Mouse (Mus musculus): ENCODE results near the gene Set. TPM values are rescaled to one million over a fixed set of nuclear protein-coding genes. Genes with fewer than 3 reads are reported as not detected.
"Not testable (repeated sequence)": the region's sequence is repeated elsewhere in the genome, so short reads cannot be mapped to it uniquely, and the experiment has no call there.

The Set gene
- total RNA-seq, 1 experiment from 2014 or later, result 1,764 TPM

- 0 out of 4 replicates have a peak, but pooled peaks of 1 of the 2 experiments have one; percentile 41 for ATAC-seq (replicated peaks in 1 of 2; ENCODE audit: insufficient read depth in 1 of 2, low FRiP score in 2 of 2, low TSS enrichment in 1 of 2, low read depth in 1 of 2, poor library complexity in 2 of 2, severe bottlenecking in 2 of 2)
These were observed 5.0 kb upstream of the Set start for GRCm38 (mm10) chr2:30051992-30052761.

- ATAC-seq (replicated peaks in 1 of 2; ENCODE audit: insufficient read depth in 1 of 2, low FRiP score in 2 of 2, low TSS enrichment in 1 of 2, low read depth in 1 of 2, poor library complexity in 2 of 2, severe bottlenecking in 2 of 2), result not testable (repeated sequence)
These were observed 1.9 kb upstream of the Set start for GRCm38 (mm10) chr2:30055310-30055709.

GRCm38 (mm10) chr2:30056736-30057135 lies 442 bp upstream of the Set start:
- ATAC-seq (replicated peaks in 1 of 2; ENCODE audit: insufficient read depth in 1 of 2, low FRiP score in 2 of 2, low TSS enrichment in 1 of 2, low read depth in 1 of 2, poor library complexity in 2 of 2, severe bottlenecking in 2 of 2), result no peak

- ATAC-seq (replicated peaks in 1 of 2; ENCODE audit: insufficient read depth in 1 of 2, low FRiP score in 2 of 2, low TSS enrichment in 1 of 2, low read depth in 1 of 2, poor library complexity in 2 of 2, severe bottlenecking in 2 of 2), result no peak
These were observed 1.2 kb downstream of the Set start for GRCm38 (mm10) chr2:30058418-30058817.

- peak in 1 of 2 experiments; percentile 36; a peak in 1 of 4 replicates for ATAC-seq (replicated peaks in 1 of 2; ENCODE audit: insufficient read depth in 1 of 2, low FRiP score in 2 of 2, low TSS enrichment in 1 of 2, low read depth in 1 of 2, poor library complexity in 2 of 2, severe bottlenecking in 2 of 2)
These were observed 4.3 kb downstream of the Set start for GRCm38 (mm10) chr2:30061215-30062166.

GRCm38 (mm10) chr2:30062249-30063093 lies 5.3 kb downstream of the Set start:
- peak; percentile 16 to 24; a peak in 3 of 4 replicates for ATAC-seq (replicated peaks in 1 of 2; ENCODE audit: insufficient read depth in 1 of 2, low FRiP score in 2 of 2, low TSS enrichment in 1 of 2, low read depth in 1 of 2, poor library complexity in 2 of 2, severe bottlenecking in 2 of 2)

- no peak for ATAC-seq (replicated peaks in 1 of 2; ENCODE audit: insufficient read depth in 1 of 2, low FRiP score in 2 of 2, low TSS enrichment in 1 of 2, low read depth in 1 of 2, poor library complexity in 2 of 2, severe bottlenecking in 2 of 2)
These were observed 6.1 kb downstream of the Set start for GRCm38 (mm10) chr2:30063235-30063634.

GRCm38 (mm10) chr2:30063791-30064190 lies 6.6 kb downstream of the Set start:
- ATAC-seq (replicated peaks in 1 of 2; ENCODE audit: insufficient read depth in 1 of 2, low FRiP score in 2 of 2, low TSS enrichment in 1 of 2, low read depth in 1 of 2, poor library complexity in 2 of 2, severe bottlenecking in 2 of 2), result no peak

GRCm38 (mm10) chr2:30064298-30064697 lies 7.1 kb downstream of the Set start:
- no peak for ATAC-seq (replicated peaks in 1 of 2; ENCODE audit: insufficient read depth in 1 of 2, low FRiP score in 2 of 2, low TSS enrichment in 1 of 2, low read depth in 1 of 2, poor library complexity in 2 of 2, severe bottlenecking in 2 of 2)

- ATAC-seq (replicated peaks in 1 of 2; ENCODE audit: insufficient read depth in 1 of 2, low FRiP score in 2 of 2, low TSS enrichment in 1 of 2, low read depth in 1 of 2, poor library complexity in 2 of 2, severe bottlenecking in 2 of 2), result peak; percentile 66 to 80
These were observed 9.1 kb downstream of the Set start for GRCm38 (mm10) chr2:30066046-30066901.

GRCm38 (mm10) chr2:30067031-30067888 lies 10.1 kb downstream of the Set start:
- no peak for ATAC-seq (replicated peaks in 1 of 2; ENCODE audit: insufficient read depth in 1 of 2, low FRiP score in 2 of 2, low TSS enrichment in 1 of 2, low read depth in 1 of 2, poor library complexity in 2 of 2, severe bottlenecking in 2 of 2)

GRCm38 (mm10) chr2:30067962-30068361 lies 10.8 kb downstream of the Set start:
- no peak for ATAC-seq (replicated peaks in 1 of 2; ENCODE audit: insufficient read depth in 1 of 2, low FRiP score in 2 of 2, low TSS enrichment in 1 of 2, low read depth in 1 of 2, poor library complexity in 2 of 2, severe bottlenecking in 2 of 2)

GRCm38 (mm10) chr2:30072875-30073274 lies 15.7 kb downstream of the Set start:
- ATAC-seq (replicated peaks in 1 of 2; ENCODE audit: insufficient read depth in 1 of 2, low FRiP score in 2 of 2, low TSS enrichment in 1 of 2, low read depth in 1 of 2, poor library complexity in 2 of 2, severe bottlenecking in 2 of 2), result no peak

GRCm38 (mm10) chr2:30073285-30073684 lies 16.1 kb downstream of the Set start:
- no peak for ATAC-seq (replicated peaks in 1 of 2; ENCODE audit: insufficient read depth in 1 of 2, low FRiP score in 2 of 2, low TSS enrichment in 1 of 2, low read depth in 1 of 2, poor library complexity in 2 of 2, severe bottlenecking in 2 of 2)

- no peak for ATAC-seq (replicated peaks in 1 of 2; ENCODE audit: insufficient read depth in 1 of 2, low FRiP score in 2 of 2, low TSS enrichment in 1 of 2, low read depth in 1 of 2, poor library complexity in 2 of 2, severe bottlenecking in 2 of 2)
These were observed 18.4 kb downstream of the Set start for GRCm38 (mm10) chr2:30075625-30076024.

- ATAC-seq (replicated peaks in 1 of 2; ENCODE audit: insufficient read depth in 1 of 2, low FRiP score in 2 of 2, low TSS enrichment in 1 of 2, low read depth in 1 of 2, poor library complexity in 2 of 2, severe bottlenecking in 2 of 2), result no peak
These were observed 19.3 kb downstream of the Set start for GRCm38 (mm10) chr2:30076439-30076838.
